Mouse (Mus musculus) ovary, postnatal 10 days (tissue): ENCODE measurements around the gene Mettl1.
A peak's percentile ranks its signal among the peaks of the same experiment; 100 is the strongest.
"Not testable (repeated sequence)": the region's sequence is repeated elsewhere in the genome, so short reads cannot be mapped to it uniquely, and the experiment has no call there.

Experiments
- DNase-seq: peaks from one replicate; pipeline ENCODE4 v3.0.0; 2022; ENCODE audit warnings: low spot score

Gene Mettl1

GRCm38 (mm10) chr10:127068360-127069038, 27.3 kb downstream of the Mettl1 start:
- DNase-seq = no peak

DNA sequence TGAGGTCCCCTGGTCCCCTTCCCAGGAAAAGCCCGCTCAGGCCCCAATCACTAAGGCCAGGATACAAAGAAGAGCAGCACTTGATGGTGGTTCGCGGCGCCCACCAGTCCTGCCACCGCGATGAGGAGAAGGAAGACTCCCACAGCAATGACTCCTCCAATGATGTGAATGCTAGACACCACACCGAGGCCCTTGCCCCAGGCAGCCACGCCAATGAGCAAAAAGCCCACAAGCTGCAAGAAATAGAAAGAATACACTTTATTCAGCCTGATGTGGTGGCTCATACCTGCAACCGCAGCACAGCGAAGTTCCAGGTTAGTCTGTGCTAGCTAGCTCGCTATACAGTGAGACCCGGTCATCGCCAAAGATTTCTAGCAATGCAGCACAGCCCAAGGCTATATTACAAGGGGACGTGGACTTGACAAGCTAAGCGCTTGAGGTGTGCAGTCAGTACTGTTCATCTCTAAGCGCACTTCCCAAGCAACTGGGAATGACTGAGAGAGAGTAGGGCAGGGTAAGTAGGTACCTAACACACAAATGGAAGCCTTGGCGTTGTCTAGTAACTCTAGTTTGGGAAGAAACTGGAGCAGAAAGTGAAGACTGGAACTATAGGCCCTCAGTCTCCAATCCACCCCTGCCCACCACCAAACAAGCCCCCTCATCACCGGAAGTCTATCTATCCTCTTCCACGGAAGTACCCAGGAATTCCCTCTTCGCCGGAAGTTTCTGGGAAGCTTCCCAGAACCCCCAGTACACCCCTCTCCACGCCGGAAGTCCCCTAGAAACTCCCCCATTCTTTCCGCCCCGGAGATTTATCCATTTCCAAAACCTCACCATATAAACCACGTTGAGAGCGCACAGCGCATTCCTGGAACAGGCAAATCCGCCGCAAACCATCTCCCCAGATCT, 28.3 kb downstream of the Mettl1 start:
- DNase-seq = no peak

GRCm38 (mm10) chr10:127070190-127071121, 29.2 kb downstream of the Mettl1 start, which contains the start of gene Tspan31:
Gene Tspan31, minus strand, starts transcription at chr10:127070264.
- peak; percentile 53 for DNase-seq

DNA sequence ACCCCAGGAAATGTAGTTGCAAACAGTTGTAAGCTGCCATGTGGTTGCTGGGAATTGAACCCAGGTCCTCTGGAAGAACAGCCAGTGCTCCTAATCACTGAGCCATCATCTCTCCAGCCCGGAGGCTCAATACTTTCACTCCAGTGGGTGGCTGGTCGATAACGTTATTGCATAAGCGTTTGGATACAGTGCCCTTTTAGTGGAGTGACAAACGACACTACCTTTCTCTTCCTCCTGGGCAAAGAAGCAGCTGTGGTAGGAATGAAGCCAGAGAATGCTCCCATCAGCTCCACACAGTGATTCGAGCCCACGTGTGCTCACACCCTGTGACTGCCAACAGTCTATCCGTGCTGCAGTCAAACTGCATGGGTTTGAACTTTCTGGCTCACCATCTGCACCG, 30.0 kb downstream of the Mettl1 start:
- DNase-seq = no peak

DNA sequence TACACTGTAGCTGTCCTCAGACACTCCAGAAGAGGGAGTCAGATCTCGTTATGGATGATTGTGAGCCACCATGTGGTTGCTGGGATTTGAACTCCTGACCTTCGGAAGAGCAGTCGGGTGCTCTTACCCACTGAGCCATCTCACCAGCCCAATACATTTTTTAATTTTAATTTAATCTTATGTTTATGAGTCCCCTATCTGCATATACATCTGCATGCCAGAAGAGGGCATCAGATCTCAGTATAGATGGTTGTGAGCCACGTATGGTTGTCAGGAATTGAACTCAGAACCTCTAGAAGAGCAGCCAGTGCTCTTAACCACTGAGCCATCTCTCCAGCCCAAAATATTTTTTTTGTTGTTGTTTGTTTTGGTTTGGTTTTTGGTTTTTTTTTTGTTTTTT, 31.1 kb downstream of the Mettl1 start:
- DNase-seq = not testable (repeated sequence)

DNA sequence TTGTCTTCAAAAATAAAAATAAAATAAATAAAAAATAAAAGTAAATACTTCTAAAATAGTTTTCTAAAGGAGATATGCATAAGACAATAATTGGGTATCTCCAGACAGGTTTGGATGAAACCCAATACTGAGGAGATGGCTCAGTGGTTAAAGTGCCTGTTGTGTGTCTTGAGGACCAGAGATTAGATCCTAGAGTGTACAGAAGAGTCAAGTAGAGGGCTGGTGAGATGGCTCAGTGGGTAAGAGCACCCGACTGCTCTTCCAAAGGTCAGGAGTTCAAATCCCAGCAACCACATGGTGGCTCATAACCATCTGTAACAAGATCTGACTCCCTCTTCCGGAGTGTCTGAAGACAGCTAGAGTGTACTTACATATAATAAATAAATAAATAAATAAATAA, 31.8 kb downstream of the Mettl1 start:
- not testable (repeated sequence) for DNase-seq

DNA sequence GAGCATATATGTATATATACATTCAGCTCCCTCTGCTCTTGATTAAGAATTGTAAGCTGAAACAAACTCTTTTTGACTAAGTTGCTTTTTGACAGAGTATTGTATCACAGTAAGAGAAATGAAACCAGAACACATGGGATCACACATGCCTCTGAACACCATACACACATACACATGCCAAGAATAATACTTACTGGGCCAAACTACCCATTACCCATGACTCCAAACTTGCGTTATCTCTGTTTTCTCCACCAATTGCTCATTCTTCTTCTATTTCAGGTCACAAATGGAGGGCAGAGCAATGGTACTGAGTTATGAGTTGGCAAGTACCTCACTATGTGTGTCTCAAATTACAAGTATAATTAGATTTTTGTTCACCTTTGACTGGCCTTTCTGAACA, 32.8 kb downstream of the Mettl1 start:
- DNase-seq = no peak

DNA sequence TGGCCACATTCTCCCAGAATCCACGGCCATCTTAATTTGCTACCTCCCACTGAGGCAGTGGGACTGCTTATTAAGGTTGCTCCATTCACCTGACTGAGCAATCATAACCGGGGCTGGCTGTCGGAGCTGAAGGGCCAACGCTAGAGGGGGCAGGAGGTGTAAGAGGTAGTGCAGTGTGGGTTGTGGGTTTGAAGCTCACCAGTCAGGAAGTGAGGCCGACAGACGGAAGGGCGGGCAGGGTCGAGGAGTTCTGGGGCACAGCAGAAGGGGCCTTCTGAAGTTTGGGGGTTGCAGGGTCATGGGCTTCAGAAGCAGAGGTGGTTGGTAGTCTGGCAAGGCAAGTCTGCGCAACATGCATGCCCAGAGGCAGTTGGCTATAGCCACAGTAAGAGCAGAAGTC, 33.9 kb downstream of the Mettl1 start, which contains the start of gene Agap2:
TSS of gene Agap2 (plus strand) at position 205 of the 400 bp plus-strand sequence.
- DNase-seq = no peak

DNA sequence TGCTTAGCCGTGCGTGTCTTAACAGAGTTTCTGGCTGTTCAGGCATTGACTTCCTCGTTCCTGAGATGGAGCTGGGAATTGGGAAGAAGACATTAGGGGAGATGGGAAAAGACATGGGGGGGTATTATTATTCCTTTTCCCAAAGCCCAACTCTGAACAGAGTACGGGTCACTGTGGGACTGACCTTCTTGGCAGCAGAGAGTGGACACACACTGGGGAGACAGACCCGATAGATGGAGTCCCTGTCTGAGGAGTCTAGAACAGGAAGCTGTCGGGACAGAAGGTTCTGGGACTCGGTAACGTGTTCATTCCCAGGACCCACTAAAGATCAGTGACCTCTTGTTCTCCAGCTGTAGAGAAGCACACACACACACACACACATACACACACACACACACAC, 34.4 kb downstream of the Mettl1 start:
- no peak for DNase-seq

DNA sequence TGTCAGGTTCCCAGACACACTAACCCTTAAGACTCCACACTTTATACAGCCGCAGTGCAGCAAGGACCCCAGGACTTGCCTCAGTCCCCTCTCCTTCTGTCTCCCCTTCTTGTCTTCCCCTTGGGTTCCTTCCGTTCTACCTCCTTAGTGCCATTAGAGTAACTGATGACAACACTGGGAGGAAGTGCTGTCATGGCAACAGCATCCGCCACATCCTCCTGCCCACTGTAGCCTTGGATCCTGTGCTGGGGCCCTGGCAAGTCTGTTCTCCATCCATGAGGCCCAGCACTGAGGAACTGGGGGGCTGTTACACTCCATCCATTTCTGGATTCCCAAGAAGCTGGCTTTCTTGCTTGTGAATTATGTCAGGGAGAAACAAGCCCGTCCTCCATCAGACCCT, 34.9 kb downstream of the Mettl1 start:
- DNase-seq = no peak

GRCm38 (mm10) chr10:127077515-127077914, 36.3 kb downstream of the Mettl1 start:
- no peak for DNase-seq

GRCm38 (mm10) chr10:127078001-127078676, 36.9 kb downstream of the Mettl1 start:
- DNase-seq = no peak

DNA sequence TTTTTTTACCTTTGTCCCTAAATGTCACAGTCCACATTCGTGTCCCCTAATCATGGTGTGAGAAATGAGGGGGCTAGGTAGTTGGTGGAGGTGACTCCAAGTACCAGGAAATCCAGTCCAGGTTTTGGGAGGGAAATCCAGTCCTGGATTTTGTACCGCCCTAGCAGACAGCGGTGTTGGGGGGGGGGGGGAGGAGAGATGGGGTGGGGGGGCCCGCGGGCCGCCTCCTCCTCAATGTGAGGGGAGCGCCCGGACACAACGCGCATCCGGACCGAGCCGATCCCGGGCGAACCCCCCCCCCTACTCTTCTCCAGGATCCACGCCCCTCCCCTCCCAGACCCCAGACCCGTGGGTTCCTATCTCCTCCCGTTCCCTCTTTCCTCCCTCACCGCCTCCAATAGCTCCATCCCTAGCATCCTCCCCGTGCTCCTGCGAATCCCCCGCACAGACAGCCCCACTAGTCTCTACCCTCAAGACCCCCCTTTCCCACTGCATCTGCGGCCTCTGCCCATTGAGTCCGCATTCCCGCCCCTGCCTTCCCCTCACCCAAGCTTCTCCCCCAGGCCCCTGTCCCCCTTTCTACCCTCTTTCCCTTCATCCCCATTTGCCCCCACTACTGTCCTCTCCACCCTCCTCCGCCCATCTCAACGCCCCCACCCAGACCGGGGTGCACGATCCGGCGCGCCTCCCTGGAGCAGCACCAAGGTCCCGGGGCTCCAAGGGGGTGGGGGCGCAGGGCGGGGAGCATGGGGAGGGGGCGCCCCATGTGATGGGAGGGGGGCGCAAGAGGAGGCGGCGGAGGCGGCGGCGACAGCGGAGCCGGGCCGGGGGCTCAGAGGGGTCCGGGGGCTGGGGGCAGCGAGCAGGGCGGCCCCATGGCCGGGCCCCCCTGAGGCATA, 37.7 kb downstream of the Mettl1 start:
- DNase-seq = peak; percentile 21

DNA sequence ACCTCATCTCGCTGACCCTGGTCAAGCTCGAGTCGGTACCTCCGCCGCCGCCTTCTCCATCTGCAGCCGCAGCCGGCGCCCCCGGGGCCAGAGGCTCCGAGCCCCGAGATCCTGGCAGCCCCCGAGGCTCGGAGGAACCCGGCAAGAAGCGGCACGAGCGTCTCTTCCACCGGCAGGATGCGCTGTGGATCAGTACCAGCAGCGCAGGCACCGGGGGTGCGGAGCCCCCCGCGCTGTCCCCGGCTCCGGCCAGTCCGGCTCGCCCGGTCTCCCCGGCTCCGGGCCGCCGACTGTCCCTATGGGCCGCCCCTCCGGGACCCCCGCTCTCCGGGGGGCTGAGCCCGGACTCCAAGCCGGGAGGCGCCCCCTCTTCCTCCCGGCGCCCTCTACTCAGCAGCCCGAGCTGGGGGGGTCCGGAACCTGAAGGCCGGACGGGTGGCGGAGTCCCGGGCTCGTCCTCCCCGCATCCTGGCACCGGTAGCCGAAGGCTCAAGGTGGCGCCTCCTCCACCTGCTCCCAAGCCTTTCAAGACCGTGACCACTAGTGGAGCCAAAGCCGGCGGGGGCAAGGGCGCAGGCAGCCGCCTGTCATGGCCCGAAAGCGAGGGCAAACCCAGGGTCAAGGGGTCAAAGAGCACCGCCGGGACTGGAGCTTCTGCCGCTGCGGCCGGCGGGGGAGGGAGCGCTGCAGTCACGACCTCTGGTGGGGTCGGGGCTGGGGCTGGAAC, 38.6 kb downstream of the Mettl1 start:
- no peak for DNase-seq

GRCm38 (mm10) chr10:127080901-127081780, 39.9 kb downstream of the Mettl1 start:
- DNase-seq = no peak

GRCm38 (mm10) chr10:127081996-127082620, 40.9 kb downstream of the Mettl1 start:
- no peak for DNase-seq

- no peak for DNase-seq
Measured at GRCm38 (mm10) chr10:127083292-127083914, 42.2 kb downstream of the Mettl1 start.

- DNase-seq = no peak
Measured at GRCm38 (mm10) chr10:127083915-127084306, 42.7 kb downstream of the Mettl1 start.
